Mouse (Mus musculus): ENCODE measurements around the gene Fam107a. TPM values are rescaled to one million over a fixed set of nuclear protein-coding genes. Genes with fewer than 3 reads are reported as not detected.

Gene Fam107a
- polyA plus RNA-seq, 1 experiment = not detected

DNA sequence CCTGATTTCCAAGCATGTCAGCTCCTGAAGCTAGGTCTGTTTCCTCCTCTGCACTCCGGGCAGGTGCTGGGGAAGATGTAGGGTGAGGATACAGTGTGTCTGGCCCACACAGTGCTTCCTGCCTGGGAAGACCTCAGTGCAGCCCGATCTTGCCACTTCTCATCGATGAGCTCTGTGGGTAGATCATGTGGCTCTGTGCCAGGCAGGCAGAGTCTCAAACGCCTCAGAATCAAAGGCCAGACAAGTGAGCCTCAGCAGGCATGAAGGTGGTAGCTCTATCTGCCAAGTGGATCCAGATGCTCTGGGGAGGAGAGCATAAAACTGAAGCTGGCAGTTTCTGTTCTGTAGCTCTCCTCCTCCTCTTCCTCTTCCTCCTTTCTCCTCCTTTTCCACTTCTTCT, 22.4 kb upstream of the Fam107a start:
- no peaks in the 10 kb centered on the region for H3K4me1 ChIP-seq (ENCODE audit: control insufficient read depth, insufficient read depth, low read length)
- H3K27ac ChIP-seq (ENCODE audit: insufficient read depth, low read depth, low read length) = no peak overlapping the region
- no peak overlapping the region for H3K4me3 ChIP-seq (ENCODE audit: insufficient read depth, low read length)
- TF ChIP-seq POLR2A (IDR thresholded peaks at IDR 0.05; ENCODE audit: borderline replicate concordance, low read depth, low read length) = no peak
- TF ChIP-seq CTCF (IDR thresholded peaks at IDR 0.05; ENCODE audit: low read depth, low read length) = no peak

DNA sequence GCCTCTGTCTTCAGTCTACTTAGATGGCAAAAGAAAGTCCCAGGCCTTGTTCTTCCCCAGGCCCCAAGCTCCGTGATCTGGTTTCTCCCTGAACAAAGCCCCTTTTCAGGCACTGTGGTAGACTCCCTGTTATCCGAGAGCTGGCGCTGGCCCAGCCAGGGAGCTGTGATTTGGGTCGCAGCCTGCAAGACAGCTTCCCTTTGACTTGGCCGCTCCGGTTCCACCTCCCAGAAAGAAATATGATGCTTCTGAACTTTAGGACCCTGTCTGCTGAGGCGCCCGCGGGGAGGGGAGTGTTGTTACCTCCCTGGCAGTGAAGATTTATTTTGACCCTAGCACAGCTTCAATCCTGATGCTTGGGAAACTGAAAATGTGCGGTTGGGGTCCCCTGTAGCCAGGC, 18.1 kb upstream of the Fam107a start:
- Histone ChIP-seq H3K4me3 (ENCODE audit: insufficient read depth, low read length) (no peak overlapping the region), H3K27ac (ENCODE audit: insufficient read depth, low read depth, low read length) (no peak overlapping the region), H3K4me1 (ENCODE audit: control insufficient read depth, insufficient read depth, low read length) (no peaks in the 10 kb centered on the region)
- no peak for TF ChIP-seq POLR2A (IDR thresholded peaks at IDR 0.05; ENCODE audit: borderline replicate concordance, low read depth, low read length)
- no peak for TF ChIP-seq CTCF (IDR thresholded peaks at IDR 0.05; ENCODE audit: low read depth, low read length)

DNA sequence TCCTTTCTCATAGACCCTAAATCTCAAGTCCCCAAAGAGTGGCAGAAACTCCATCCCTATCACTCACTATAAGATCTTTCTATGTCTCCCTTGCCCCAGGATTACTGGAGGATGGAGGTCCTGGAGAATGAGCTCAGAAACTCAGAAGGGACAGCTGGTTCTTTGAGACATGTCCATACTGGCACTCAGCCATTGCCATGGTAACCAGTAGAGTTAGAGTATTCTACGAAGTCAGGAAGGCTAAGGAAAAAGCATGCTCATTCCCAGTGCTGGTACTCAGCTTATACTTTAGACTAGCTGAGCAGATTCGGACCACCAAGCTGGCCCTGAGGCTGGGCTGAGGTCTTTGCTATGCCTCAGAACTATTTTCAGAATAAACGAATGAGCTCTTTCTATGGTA, 16.7 kb upstream of the Fam107a start:
- no peak overlapping the region for H3K27ac ChIP-seq (ENCODE audit: insufficient read depth, low read depth, low read length)
- TF ChIP-seq POLR2A (IDR thresholded peaks at IDR 0.05; ENCODE audit: borderline replicate concordance, low read depth, low read length) (no peak), CTCF (IDR thresholded peaks at IDR 0.05; ENCODE audit: low read depth, low read length) (no peak)
- H3K4me3 ChIP-seq (ENCODE audit: insufficient read depth, low read length) = no peak overlapping the region
- H3K4me1 ChIP-seq (ENCODE audit: control insufficient read depth, insufficient read depth, low read length) = no peaks in the 10 kb centered on the region

DNA sequence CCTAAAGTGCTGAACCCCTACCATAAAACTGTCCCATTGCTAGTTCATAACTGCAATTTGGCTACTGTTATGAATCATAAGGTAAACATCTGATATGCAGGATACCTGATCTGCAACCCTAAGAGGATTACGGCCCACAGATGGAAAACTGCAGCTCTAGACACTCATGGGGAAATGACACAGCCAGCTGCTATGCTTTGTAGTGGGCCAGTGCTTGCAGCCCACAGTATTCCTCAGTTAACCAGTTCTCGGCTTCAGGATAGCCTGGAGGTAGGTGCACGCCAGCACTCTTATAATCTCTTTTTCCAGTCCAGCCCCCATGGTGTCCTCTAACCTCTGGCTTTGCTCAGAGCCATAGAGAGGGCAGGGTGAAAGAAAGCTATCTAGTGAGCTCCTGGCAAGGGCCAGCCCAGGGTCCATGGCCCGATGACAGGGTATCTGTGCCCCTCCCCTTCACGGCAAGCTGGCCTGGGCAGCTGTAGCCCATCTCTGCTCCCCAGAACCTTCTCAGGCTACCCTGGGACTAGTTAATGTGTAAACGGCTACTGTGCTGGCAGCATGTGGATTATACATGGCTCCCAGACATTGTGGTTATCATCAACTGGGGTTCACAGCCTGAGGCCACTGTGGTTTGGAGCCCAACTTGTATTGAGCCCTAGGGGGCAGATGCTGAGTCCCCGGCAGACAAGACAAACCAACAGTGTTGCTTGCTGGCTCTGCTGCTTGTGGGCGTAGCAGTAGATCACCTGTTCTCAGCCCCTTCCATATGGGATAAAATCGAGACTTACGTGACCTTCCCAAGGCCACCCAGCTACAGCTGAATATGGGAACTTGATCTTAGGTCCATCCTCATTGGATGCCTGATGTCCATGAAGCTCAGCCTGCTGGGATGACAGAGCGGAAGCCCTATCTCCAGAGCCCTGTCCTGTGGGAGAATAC, 14.8 kb upstream of the Fam107a start:
- TF ChIP-seq CTCF (IDR thresholded peaks at IDR 0.05; ENCODE audit: low read depth, low read length) = no peak
- TF ChIP-seq POLR2A (IDR thresholded peaks at IDR 0.05; ENCODE audit: borderline replicate concordance, low read depth, low read length) = no peak
- no peak overlapping the region for H3K4me3 ChIP-seq (ENCODE audit: insufficient read depth, low read length)
- no peak overlapping the region for H3K27ac ChIP-seq (ENCODE audit: insufficient read depth, low read depth, low read length)
- H3K4me1 ChIP-seq (ENCODE audit: control insufficient read depth, insufficient read depth, low read length) = no peaks in the 10 kb centered on the region

DNA sequence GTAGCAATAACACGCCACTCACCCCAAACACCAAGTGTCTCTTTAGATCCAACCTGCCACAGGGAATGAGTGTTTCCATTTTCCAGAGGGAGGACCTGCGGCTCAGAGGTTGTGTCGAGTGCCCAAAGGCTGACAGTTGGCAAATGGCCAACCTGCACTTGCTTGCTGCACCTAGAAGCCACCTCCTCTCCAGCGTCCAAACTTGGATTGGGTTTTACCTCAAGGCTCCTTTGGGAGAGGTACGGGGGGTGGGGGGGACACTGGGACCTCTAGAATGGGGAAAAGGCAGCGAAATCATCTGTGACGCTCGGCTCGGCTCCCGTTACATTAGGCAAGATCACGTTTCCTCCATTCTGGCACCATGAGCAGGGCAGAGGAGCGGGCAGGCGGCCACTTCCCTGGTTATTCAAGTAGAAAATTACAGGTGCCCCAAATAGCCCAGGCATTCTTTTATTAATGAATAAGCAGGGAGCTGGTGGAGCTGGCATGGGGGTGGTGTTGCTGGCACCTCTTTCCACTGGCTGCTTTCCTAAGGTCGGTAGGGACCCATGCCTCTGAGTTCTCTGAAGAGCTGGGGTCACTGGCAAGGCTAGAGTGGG, 13.6 kb upstream of the Fam107a start:
- Histone ChIP-seq H3K4me1 (ENCODE audit: control insufficient read depth, insufficient read depth, low read length) (no peaks in the 10 kb centered on the region), H3K27ac (ENCODE audit: insufficient read depth, low read depth, low read length) (no peak overlapping the region), H3K4me3 (ENCODE audit: insufficient read depth, low read length) (no peak overlapping the region)
- TF ChIP-seq POLR2A (IDR thresholded peaks at IDR 0.05; ENCODE audit: borderline replicate concordance, low read depth, low read length) (no peak), CTCF (IDR thresholded peaks at IDR 0.05; ENCODE audit: low read depth, low read length) (no peak)

DNA sequence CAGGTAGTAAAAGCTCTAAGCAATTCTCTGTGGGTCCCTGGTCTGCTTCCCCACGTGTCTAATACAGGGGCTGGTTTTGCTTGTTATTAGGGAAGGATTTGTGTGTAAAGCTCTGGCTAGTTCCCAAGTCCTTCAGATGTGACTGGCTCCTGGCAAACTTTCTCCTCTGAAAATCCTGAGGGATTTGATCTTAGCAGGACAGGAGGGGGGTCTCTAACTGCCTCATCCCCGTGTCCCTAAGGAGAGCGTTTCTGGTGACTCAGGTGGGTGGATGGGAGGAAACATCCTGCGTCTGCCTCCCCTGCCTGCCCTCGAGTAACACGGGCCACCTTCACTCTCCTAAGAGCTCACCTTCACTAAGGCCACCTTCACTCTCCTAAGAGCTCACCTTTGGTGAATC, 12.6 kb upstream of the Fam107a start:
- Histone ChIP-seq H3K4me3 (ENCODE audit: insufficient read depth, low read length) (no peak overlapping the region), H3K4me1 (ENCODE audit: control insufficient read depth, insufficient read depth, low read length) (no peaks in the 10 kb centered on the region), H3K27ac (ENCODE audit: insufficient read depth, low read depth, low read length) (no peak overlapping the region)
- TF ChIP-seq CTCF (IDR thresholded peaks at IDR 0.05; ENCODE audit: low read depth, low read length) = no peak
- TF ChIP-seq POLR2A (IDR thresholded peaks at IDR 0.05; ENCODE audit: borderline replicate concordance, low read depth, low read length) = no peak

DNA sequence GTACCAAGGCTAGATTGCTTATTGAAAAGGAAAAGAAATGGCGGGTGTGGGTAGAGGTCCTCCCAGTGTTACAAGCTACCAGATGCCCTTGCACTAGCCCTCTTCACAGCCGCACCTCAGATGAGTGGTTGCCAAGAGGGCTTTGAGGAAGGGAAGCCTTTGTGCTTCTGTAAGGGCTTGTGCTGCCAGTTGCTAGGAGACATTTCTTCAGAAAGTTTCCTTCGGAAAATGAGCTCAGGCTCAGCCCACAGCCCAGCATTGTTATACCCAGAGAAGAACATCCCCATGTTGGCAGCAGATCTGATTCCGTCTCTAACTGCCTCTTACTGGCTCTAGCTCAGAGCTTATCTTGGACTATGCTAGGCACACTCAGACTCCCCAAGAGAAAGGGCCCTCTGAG, 11.7 kb upstream of the Fam107a start:
- no peak for TF ChIP-seq CTCF (IDR thresholded peaks at IDR 0.05; ENCODE audit: low read depth, low read length)
- no peak for TF ChIP-seq POLR2A (IDR thresholded peaks at IDR 0.05; ENCODE audit: borderline replicate concordance, low read depth, low read length)
- Histone ChIP-seq H3K4me3 (ENCODE audit: insufficient read depth, low read length) (no peak overlapping the region), H3K4me1 (ENCODE audit: control insufficient read depth, insufficient read depth, low read length) (no peaks in the 10 kb centered on the region), H3K27ac (ENCODE audit: insufficient read depth, low read depth, low read length) (no peak overlapping the region)

DNA sequence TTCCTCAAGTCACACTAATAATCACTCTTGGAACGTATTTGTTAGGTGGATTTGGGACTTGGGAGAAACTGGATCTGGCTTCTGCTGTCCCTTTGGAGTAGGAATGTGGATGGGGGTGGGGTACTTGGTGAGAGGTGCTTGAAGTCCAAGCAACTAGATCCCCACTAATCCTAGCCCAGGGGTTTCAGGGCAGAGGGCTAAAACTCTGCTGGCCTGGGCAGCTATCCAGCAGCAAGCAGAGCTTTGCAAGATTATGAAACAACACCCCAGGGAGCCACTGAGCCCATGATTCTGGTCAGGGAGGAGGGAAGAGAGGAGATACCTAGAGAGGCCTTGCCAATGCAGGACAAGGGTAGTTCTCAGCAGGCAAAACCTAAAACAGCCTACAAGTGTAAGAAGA, 9.5 kb upstream of the Fam107a start:
- Histone ChIP-seq H3K4me3 (ENCODE audit: insufficient read depth, low read length) (no peak overlapping the region), H3K4me1 (ENCODE audit: control insufficient read depth, insufficient read depth, low read length) (no peaks in the 10 kb centered on the region), H3K27ac (ENCODE audit: insufficient read depth, low read depth, low read length) (no peak overlapping the region)
- TF ChIP-seq CTCF (IDR thresholded peaks at IDR 0.05; ENCODE audit: low read depth, low read length) (no peak), POLR2A (IDR thresholded peaks at IDR 0.05; ENCODE audit: borderline replicate concordance, low read depth, low read length) (no peak)

DNA sequence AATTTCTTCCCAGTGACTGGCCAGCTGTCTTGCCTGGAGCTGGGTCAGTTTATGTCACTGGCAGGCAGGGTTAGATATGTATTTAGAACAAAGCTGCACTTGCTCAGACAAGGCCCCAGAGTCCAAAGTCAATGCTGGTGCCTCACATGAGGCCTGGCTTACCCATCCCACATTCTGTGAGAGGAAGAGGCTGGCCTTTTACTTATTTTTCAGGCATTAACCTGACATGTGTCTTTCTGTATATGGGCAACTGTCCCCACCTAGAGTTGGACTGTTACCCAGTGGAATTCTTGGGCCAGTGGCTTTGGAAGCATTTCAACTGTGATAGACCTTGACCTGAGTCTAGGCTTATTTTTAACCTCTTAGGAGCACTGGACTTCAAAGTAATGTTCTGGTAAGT, 9.1 kb upstream of the Fam107a start:
- TF ChIP-seq CTCF (IDR thresholded peaks at IDR 0.05; ENCODE audit: low read depth, low read length) = no peak
- H3K4me3 ChIP-seq (ENCODE audit: insufficient read depth, low read length) = no peak overlapping the region
- no peaks in the 10 kb centered on the region for H3K4me1 ChIP-seq (ENCODE audit: control insufficient read depth, insufficient read depth, low read length)
- H3K27ac ChIP-seq (ENCODE audit: insufficient read depth, low read depth, low read length) = no peak overlapping the region

DNA sequence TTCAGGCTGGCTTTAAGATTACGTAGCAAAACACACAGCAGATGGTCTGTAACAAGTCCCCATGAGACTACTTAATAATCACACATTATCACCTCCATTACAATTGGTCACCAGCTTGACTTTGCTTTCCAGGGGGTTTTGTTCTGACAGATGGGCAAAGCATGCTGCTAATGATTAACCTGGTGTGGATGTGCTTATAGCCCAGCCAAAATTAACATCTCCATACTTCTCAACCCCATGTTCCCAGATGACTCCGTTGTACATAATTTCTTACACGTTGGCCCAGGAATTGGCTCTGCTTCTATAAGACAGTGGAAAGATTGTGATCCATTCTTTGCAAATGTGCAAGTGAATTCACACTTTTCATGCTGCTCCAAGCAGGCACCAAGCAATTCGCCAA, 7.9 kb upstream of the Fam107a start:
- H3K4me3 ChIP-seq (ENCODE audit: insufficient read depth, low read length) = no peak overlapping the region
- H3K27ac ChIP-seq (ENCODE audit: insufficient read depth, low read depth, low read length) = no peak overlapping the region
- TF ChIP-seq CTCF (IDR thresholded peaks at IDR 0.05; ENCODE audit: low read depth, low read length) = no peak
- no peak for TF ChIP-seq POLR2A (IDR thresholded peaks at IDR 0.05; ENCODE audit: borderline replicate concordance, low read depth, low read length)
- no peaks in the 10 kb centered on the region for H3K4me1 ChIP-seq (ENCODE audit: control insufficient read depth, insufficient read depth, low read length)

Measured in bone marrow macrophage, adult 2 months (primary cell).